ENCODE assay signal across 8 mouse cellular contexts in the genomic region with DNA sequence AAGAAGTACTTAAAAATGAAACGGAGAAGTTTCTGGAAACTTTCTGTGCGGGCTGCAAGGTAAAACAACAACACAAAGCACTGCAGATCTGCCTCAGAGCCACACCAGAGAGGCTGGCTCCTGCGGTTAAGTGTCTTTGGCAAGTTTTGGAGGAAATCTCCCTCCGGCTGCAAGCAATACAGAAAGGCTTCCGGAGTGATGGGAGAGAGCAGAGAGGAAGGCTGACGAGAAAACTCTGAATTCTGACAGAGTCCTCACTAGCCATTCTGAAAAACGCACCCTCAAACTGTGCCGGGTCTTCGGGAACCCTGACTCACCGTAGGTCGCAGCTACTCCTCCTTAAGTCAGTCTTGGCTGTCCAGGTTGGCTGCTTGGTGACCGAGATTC. TPM values are rescaled to one million over a fixed set of nuclear protein-coding genes. Genes with fewer than 3 reads are reported as not detected.
DNase-seq lines count a peak whose midpoint lies in the region; ATAC-seq and TF ChIP-seq lines count a peak whose summit lies in the region.

No protein-coding gene starts in this region.

- ATAC-seq in kidney, embryonic 14.5 days (ENCODE audit: low FRiP score, low TSS enrichment) = no peak
- no peak for ATAC-seq in forebrain, postnatal 0 days
- no peak for ATAC-seq in midbrain, embryonic 12.5 days (ENCODE audit: low FRiP score, low read depth)

- H3K27ac ChIP-seq in kidney, embryonic 14.5 days (ENCODE audit: low read depth, low read length) = no peak overlapping the region
- H3K27ac ChIP-seq in forebrain, postnatal 0 days (ENCODE audit: low read depth, low read length) = no peak overlapping the region
- H3K27ac ChIP-seq in midbrain, embryonic 12.5 days (replicated peaks) = no peak overlapping the region

- H3K9me3 ChIP-seq in kidney, embryonic 14.5 days (ENCODE audit: control insufficient read depth, low read length) = no peaks in the 10 kb centered on the region
- H3K9me3 ChIP-seq in forebrain, postnatal 0 days (ENCODE audit: low read length) = no peaks in the 10 kb centered on the region
- H3K9me3 ChIP-seq in midbrain, embryonic 12.5 days = no peaks in the 10 kb centered on the region

- H3K36me3 ChIP-seq in kidney, embryonic 14.5 days (ENCODE audit: control insufficient read depth, insufficient read depth, low read length) = no peaks in the 10 kb centered on the region
- no peaks in the 10 kb centered on the region for H3K36me3 ChIP-seq in forebrain, postnatal 0 days (ENCODE audit: insufficient read depth)
- H3K36me3 ChIP-seq in midbrain, embryonic 12.5 days = no peaks in the 10 kb centered on the region

- 0 out of 2 replicates have a peak, but pooled peaks cover 3% of the 10 kb centered on the region for H3K4me1 ChIP-seq in kidney, embryonic 14.5 days (ENCODE audit: control insufficient read depth, insufficient read depth, low read length)
- peaks cover 10% of the 10 kb centered on the region; the same call in 1 of the 2 replicates for H3K4me1 ChIP-seq in forebrain, postnatal 0 days (ENCODE audit: insufficient read depth)
- H3K4me1 ChIP-seq in midbrain, embryonic 12.5 days = peaks cover 15% of the 10 kb centered on the region

- H3K27me3 ChIP-seq in kidney, embryonic 14.5 days (ENCODE audit: control insufficient read depth, insufficient read depth, low read length) = no peaks in the 10 kb centered on the region
- no peaks in the 10 kb centered on the region for H3K27me3 ChIP-seq in forebrain, postnatal 0 days (ENCODE audit: insufficient read depth, low read length)
- peaks cover 17% of the 10 kb centered on the region for H3K27me3 ChIP-seq in midbrain, embryonic 12.5 days

- no peak for TF ChIP-seq CTCF in forebrain, postnatal 0 days (IDR thresholded peaks at IDR 0.05; ENCODE audit: low read depth)

- peak overlapping the region; percentile 86 for H3K4me2 ChIP-seq in kidney, embryonic 14.5 days (replicated peaks; ENCODE audit: low read depth, low read length)
- peak overlapping the region; percentile 61 for H3K4me2 ChIP-seq in forebrain, postnatal 0 days (ENCODE audit: low read depth)
- H3K4me2 ChIP-seq in midbrain, embryonic 12.5 days (replicated peaks) = peak overlapping the region; percentile 72

- peak overlapping the region; percentile 55 for H3K9ac ChIP-seq in kidney, embryonic 14.5 days (ENCODE audit: low read depth, low read length)
- no peak overlapping the region for H3K9ac ChIP-seq in forebrain, postnatal 0 days
- peak overlapping the region; percentile 26; the same call in 1 of the 2 replicates for H3K9ac ChIP-seq in midbrain, embryonic 12.5 days (replicated peaks)

- 3% methylated on average over 12 of the region's 12 CpGs for WGBS in kidney, embryonic 14.5 days
- WGBS in forebrain, postnatal 0 days = 4% methylated on average over 12 of the region's 12 CpGs
- WGBS in midbrain, embryonic 12.5 days = 3% methylated on average over 12 of the region's 12 CpGs

- peak overlapping the region; percentile 52 for H3K4me3 ChIP-seq in kidney, embryonic 14.5 days (ENCODE audit: low read length)
- peak overlapping the region; percentile 36 for H3K4me3 ChIP-seq in forebrain, postnatal 0 days (ENCODE audit: low read depth, low read length)
- H3K4me3 ChIP-seq in midbrain, embryonic 12.5 days = peak overlapping the region; percentile 40

- DNase-seq in kidney, postnatal 4 days = no peak
- DNase-seq in T-cell, adult 2 months (ENCODE audit: low spot score) = peak; percentile 74
- DNase-seq in forebrain, postnatal 0 days = no peak
- peak; percentile 24 for DNase-seq in kidney, postnatal 14 days
- DNase-seq in right cerebral cortex, adult 18-20 months = no peak
- DNase-seq in right cerebral cortex, postnatal 4 days = no peak

RNA-seq across cellular contexts. Expression of gene Nup153, which starts 8.7 kb away (rescaled TPM):
- polyA plus RNA-seq in kidney, embryonic 14.5 days (2014; fragmentation: Nextera tagmentation; extraction: Ambion mirVana) = 37.2 and 47.2 TPM in 2 replicates
- total RNA-seq in forebrain, postnatal 0 days (2014; rRNA removed) = 60.6 and 62.4 TPM in 2 replicates
- polyA plus RNA-seq in forebrain, postnatal 0 days (2015; fragmentation: Nextera tagmentation; extraction: Ambion mirVana) = 7.3 and 11.5 TPM in 2 replicates
- 40.7 and 47.5 TPM in 2 replicates for polyA plus RNA-seq in midbrain, embryonic 12.5 days (2016; fragmentation: Nextera tagmentation; extraction: Ambion mirVana)

Comparison
In these comparisons a context has a peak if more than half of its experiments do, and no peak if none do; other contexts are left out.
1. DNase-seq: peak in T-cell, adult 2 months (single experiment) and kidney, postnatal 14 days (single experiment); none in kidney, postnatal 4 days (0 of 2), forebrain, postnatal 0 days (single experiment), right cerebral cortex, adult 18-20 months (single experiment) and right cerebral cortex, postnatal 4 days (single experiment).
2. Peak in every context shown above with its lines, with median percentiles within 50 percentile points of each other: H3K4me2 ChIP-seq and H3K4me3 ChIP-seq.